Mouse (Mus musculus): Measurements from ENCODE around the gene Dock9. TPM values are rescaled to one million over a fixed set of nuclear protein-coding genes. Genes with fewer than 3 reads are reported as not detected.

The Dock9 gene
- polyA plus RNA-seq, 1 experiment from 2014 or later, result 5.4 TPM

- Histone ChIP-seq H3K9ac (no peak overlapping the region), H3K36me3 (no peaks in the 10 kb centered on the region), H3K27ac (no peak overlapping the region), H3K9me3 (no peaks in the 10 kb centered on the region; the same call in 1 of the 2 replicates), H3K4me1 (0 out of 2 replicates have a peak, but pooled peaks cover 4% of the 10 kb centered on the region), H3K27me3 (peaks cover 37% of the 10 kb centered on the region), H3K4me3 (no peak overlapping the region), H3K4me2 (replicated peaks) (no peak overlapping the region)
- 72% methylated on average over 2 of the region's 2 CpGs for WGBS
- ATAC-seq (ENCODE audit: low FRiP score, low read depth), result no peak
These were observed 288.7 kb downstream of the Dock9 start for GRCm38 (mm10) chr14:121508929-121509328.

- H3K27ac ChIP-seq, result no peak overlapping the region
- no peak overlapping the region for H3K4me3 ChIP-seq
- WGBS, result 16% methylated on average over 6 of the region's 6 CpGs
- 0 out of 2 replicates have a peak, but pooled peaks cover 4% of the 10 kb centered on the region for H3K4me1 ChIP-seq
- H3K9me3 ChIP-seq, result no peaks in the 10 kb centered on the region; the same call in 1 of the 2 replicates
- no peak; the same call in 1 of the 2 replicates for ATAC-seq (ENCODE audit: low FRiP score, low read depth)
- H3K36me3 ChIP-seq, result no peaks in the 10 kb centered on the region
- no peak overlapping the region for H3K9ac ChIP-seq
- peaks cover 59% of the 10 kb centered on the region for H3K27me3 ChIP-seq
- H3K4me2 ChIP-seq (replicated peaks), result no peak overlapping the region
These were observed 291.3 kb downstream of the Dock9 start for GRCm38 (mm10) chr14:121506336-121506735.

- WGBS, result 24% methylated on average over 9 of the region's 9 CpGs
- Histone ChIP-seq H3K9me3 (no peaks in the 10 kb centered on the region), H3K4me2 (replicated peaks) (no peak overlapping the region; the same call in 1 of the 2 replicates), H3K9ac (no peak overlapping the region), H3K4me1 (0 out of 2 replicates have a peak, but pooled peaks cover 4% of the 10 kb centered on the region), H3K4me3 (no peak overlapping the region), H3K27ac (no peak overlapping the region), H3K27me3 (peaks cover 67% of the 10 kb centered on the region), H3K36me3 (no peaks in the 10 kb centered on the region)
- no peak for ATAC-seq (ENCODE audit: low FRiP score, low read depth)
These were observed 292.2 kb downstream of the Dock9 start for GRCm38 (mm10) chr14:121505485-121505860.

- WGBS, result 9% methylated on average over 33 of the region's 33 CpGs
- no peak within 1 kb of the TSS for H3K9ac ChIP-seq
- H3K4me3 ChIP-seq, result peak within 1 kb of the TSS; percentile 13
- H3K9me3 ChIP-seq, result no peaks in the 10 kb centered on the region
- peak within 1 kb of the TSS; percentile 43 for H3K4me2 ChIP-seq (replicated peaks)
- H3K27ac ChIP-seq, result no peak within 1 kb of the TSS
- no peak for ATAC-seq (ENCODE audit: low FRiP score, low read depth)
- no peaks in the 10 kb centered on the region for H3K36me3 ChIP-seq
- 0 out of 2 replicates have a peak, but pooled peaks cover 4% of the 10 kb centered on the region for H3K4me1 ChIP-seq
- peaks cover 67% of the 10 kb centered on the region for H3K27me3 ChIP-seq
These were observed 292.7 kb downstream of the Dock9 start, which contains the start of gene Slc15a1 for GRCm38 (mm10) chr14:121504781-121505484. Gene Slc15a1, minus strand, starts transcription at chr14:121505252.

- Histone ChIP-seq H3K27ac (no peak overlapping the region), H3K4me1 (0 out of 2 replicates have a peak, but pooled peaks cover 4% of the 10 kb centered on the region), H3K9ac (no peak overlapping the region), H3K4me3 (no peak overlapping the region), H3K36me3 (no peaks in the 10 kb centered on the region), H3K4me2 (replicated peaks) (no peak overlapping the region), H3K27me3 (peaks cover 51% of the 10 kb centered on the region), H3K9me3 (no peaks in the 10 kb centered on the region)
- 56% methylated on average over 2 of the region's 2 CpGs for WGBS
- no peak for ATAC-seq (ENCODE audit: low FRiP score, low read depth)
These were observed 297.1 kb downstream of the Dock9 start for GRCm38 (mm10) chr14:121500577-121500976.

- peaks cover 42% of the 10 kb centered on the region for H3K27me3 ChIP-seq
- no peak overlapping the region for H3K9ac ChIP-seq
- H3K9me3 ChIP-seq, result no peaks in the 10 kb centered on the region
- no peak for ATAC-seq (ENCODE audit: low FRiP score, low read depth)
- H3K36me3 ChIP-seq, result no peaks in the 10 kb centered on the region
- no peak overlapping the region for H3K4me2 ChIP-seq (replicated peaks)
- WGBS, result 57% methylated on average over 1 of the region's 1 CpGs
- no peak overlapping the region for H3K27ac ChIP-seq
- H3K4me3 ChIP-seq, result no peak overlapping the region
- H3K4me1 ChIP-seq, result no peaks in the 10 kb centered on the region
These were observed 297.9 kb downstream of the Dock9 start for GRCm38 (mm10) chr14:121499769-121500168.

- WGBS, result 91% methylated on average over 1 of the region's 1 CpGs
- Histone ChIP-seq H3K9ac (no peak overlapping the region), H3K27me3 (peaks cover 24% of the 10 kb centered on the region), H3K36me3 (no peaks in the 10 kb centered on the region), H3K9me3 (no peaks in the 10 kb centered on the region), H3K4me1 (peaks cover 4% of the 10 kb centered on the region), H3K27ac (no peak overlapping the region), H3K4me2 (replicated peaks) (no peak overlapping the region), H3K4me3 (no peak overlapping the region)
- no peak for ATAC-seq (ENCODE audit: low FRiP score, low read depth)
These were observed 299.8 kb downstream of the Dock9 start for GRCm38 (mm10) chr14:121497800-121498199.

GRCm38 (mm10) chr14:121495741-121496140 lies 301.9 kb downstream of the Dock9 start:
- Histone ChIP-seq H3K4me1 (peaks cover 17% of the 10 kb centered on the region), H3K4me3 (no peak overlapping the region), H3K27me3 (peaks cover 7% of the 10 kb centered on the region; the same call in 1 of the 2 replicates), H3K9ac (no peak overlapping the region), H3K4me2 (replicated peaks) (no peak overlapping the region), H3K9me3 (no peaks in the 10 kb centered on the region), H3K27ac (no peak overlapping the region), H3K36me3 (no peaks in the 10 kb centered on the region)
- ATAC-seq (ENCODE audit: low FRiP score, low read depth), result no peak
- WGBS, result 78% methylated on average over 4 of the region's 4 CpGs

- no peaks in the 10 kb centered on the region for H3K9me3 ChIP-seq
- no peak overlapping the region for H3K4me3 ChIP-seq
- peaks cover 4% of the 10 kb centered on the region; the same call in 1 of the 2 replicates for H3K27me3 ChIP-seq
- H3K4me2 ChIP-seq (replicated peaks), result no peak overlapping the region
- H3K27ac ChIP-seq, result no peak overlapping the region
- 79% methylated on average over 2 of the region's 2 CpGs for WGBS
- ATAC-seq (ENCODE audit: low FRiP score, low read depth), result no peak
- H3K36me3 ChIP-seq, result no peaks in the 10 kb centered on the region
- H3K4me1 ChIP-seq, result peaks cover 17% of the 10 kb centered on the region
- no peak overlapping the region for H3K9ac ChIP-seq
These were observed 302.5 kb downstream of the Dock9 start for GRCm38 (mm10) chr14:121495120-121495519.

GRCm38 (mm10) chr14:121494238-121494637 lies 303.4 kb downstream of the Dock9 start:
- Histone ChIP-seq H3K36me3 (no peaks in the 10 kb centered on the region), H3K27me3 (peaks cover 6% of the 10 kb centered on the region; the same call in 1 of the 2 replicates), H3K9ac (no peak overlapping the region), H3K4me1 (peaks cover 17% of the 10 kb centered on the region), H3K4me2 (replicated peaks) (no peak overlapping the region), H3K4me3 (no peak overlapping the region), H3K27ac (no peak overlapping the region), H3K9me3 (no peaks in the 10 kb centered on the region)
- no peak for ATAC-seq (ENCODE audit: low FRiP score, low read depth)
- WGBS, result 53% methylated on average over 2 of the region's 2 CpGs

GRCm38 (mm10) chr14:121493712-121494111 lies 303.9 kb downstream of the Dock9 start:
- peaks cover 17% of the 10 kb centered on the region for H3K4me1 ChIP-seq
- no peaks in the 10 kb centered on the region for H3K36me3 ChIP-seq
- ATAC-seq (ENCODE audit: low FRiP score, low read depth), result no peak
- H3K27ac ChIP-seq, result no peak overlapping the region
- WGBS, result 67% methylated on average over 3 of the region's 3 CpGs
- no peak overlapping the region for H3K4me3 ChIP-seq
- no peak overlapping the region for H3K9ac ChIP-seq
- H3K4me2 ChIP-seq (replicated peaks), result no peak overlapping the region
- H3K9me3 ChIP-seq, result no peaks in the 10 kb centered on the region
- H3K27me3 ChIP-seq, result peaks cover 6% of the 10 kb centered on the region; the same call in 1 of the 2 replicates

GRCm38 (mm10) chr14:121492328-121492727 lies 305.3 kb downstream of the Dock9 start:
- 40% methylated on average over 8 of the region's 8 CpGs for WGBS
- ATAC-seq (ENCODE audit: low FRiP score, low read depth), result peak; percentile 48; the same call in 1 of the 2 replicates
- H3K27ac ChIP-seq, result no peak overlapping the region
- 0 out of 2 replicates have a peak overlapping the region, but pooled peaks have one; percentile 25 for H3K9ac ChIP-seq
- peaks cover 6% of the 10 kb centered on the region; the same call in 1 of the 2 replicates for H3K27me3 ChIP-seq
- no peaks in the 10 kb centered on the region for H3K9me3 ChIP-seq
- H3K4me1 ChIP-seq, result peaks cover 17% of the 10 kb centered on the region
- H3K4me2 ChIP-seq (replicated peaks), result peak overlapping the region; percentile 21
- no peak overlapping the region for H3K4me3 ChIP-seq
- no peaks in the 10 kb centered on the region for H3K36me3 ChIP-seq

Data from limb, embryonic 13.5 days (tissue).